Mouse (Mus musculus): ENCODE measurements at regions not wholly inside any gene's neighbourhood (a gene's known extent, or its start where the extent isn't known, plus 50 kb on each side); places are given as distances from the start of the nearest gene placed in this dataset.

DNA sequence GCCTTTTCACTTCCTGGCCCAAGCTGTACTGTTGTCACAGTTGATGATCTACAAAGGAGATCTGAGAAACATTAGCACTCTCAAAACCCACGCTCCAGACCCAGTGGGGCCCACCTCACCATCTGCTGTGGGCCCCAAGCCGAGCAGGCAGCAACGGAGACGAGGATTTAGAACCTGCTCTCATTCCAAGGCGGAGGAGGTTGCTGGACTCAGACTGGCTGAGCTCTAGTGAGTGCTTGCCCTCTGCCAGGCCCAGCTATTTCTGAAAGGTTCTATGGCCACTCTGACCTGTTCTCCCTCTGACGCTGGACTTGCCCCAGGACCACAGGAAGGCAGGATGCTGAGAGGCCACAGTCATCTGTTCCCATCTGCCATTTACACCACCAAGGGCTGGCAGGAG, 98.2 kb downstream of the Aipl1 start:
- no peak for TF ChIP-seq EP300 (optimal IDR thresholded peaks at IDR 0.05)
- TF ChIP-seq CTCF (IDR thresholded peaks at IDR 0.05; ENCODE audit: low read depth): no peak

Data from stomach, postnatal 0 days (tissue).